Mouse (Mus musculus) kidney, adult 2 months (tissue): ENCODE measurements around the gene Gm49425. TPM values are rescaled to one million over a fixed set of nuclear protein-coding genes. Genes with fewer than 3 reads are reported as not detected.

Source experiments
- DNase-seq: peaks from one replicate; pipeline ENCODE4 v3.0.0; 2021
- H3K27ac ChIP-seq: fragments of 200-500 bp; 2 replicates; pipeline ENCODE4 v1.5.1; 2012; ENCODE audit warnings: low read depth, low read length, control low read depth, inconsistent platforms; ENCODE audit not compliant: insufficient read depth
- H3K27me3 ChIP-seq: fragments of 200-500 bp; replicated peaks from 2 replicates; pipeline ENCODE4 v1.6.1; 2012; ENCODE audit warnings: mild to moderate bottlenecking, moderate library complexity, low read length, inconsistent platforms; ENCODE audit not compliant: control insufficient read depth, insufficient read depth
- H3K36me3 ChIP-seq: fragments of 200-500 bp; 2 replicates; pipeline ENCODE4 v1.6.1; 2012; ENCODE audit warnings: mild to moderate bottlenecking, moderate library complexity, low read length, inconsistent platforms; ENCODE audit not compliant: control insufficient read depth, insufficient read depth
- H3K4me1 ChIP-seq: fragments of 200-500 bp; 2 replicates; pipeline ENCODE4 v1.6.1; 2011; ENCODE audit warnings: low read length; ENCODE audit not compliant: control insufficient read depth, insufficient read depth
- H3K4me3 ChIP-seq: fragments of 200-500 bp; 2 replicates; pipeline ENCODE4 v1.5.1; 2011; ENCODE audit warnings: mild to moderate bottlenecking, low read depth, low read length, control low read depth; ENCODE audit not compliant: insufficient read depth
- CTCF ChIP-seq: fragments of 200-500 bp; conservative IDR thresholded peaks from 2 replicates; pipeline ENCODE4 v1.5.1; 2011; ENCODE audit warnings: low read depth, mild to moderate bottlenecking, control low read depth, low read length, moderate library complexity, mixed read lengths; ENCODE audit not compliant: insufficient read depth, insufficient read length
- POLR2A ChIP-seq: fragments of 200-500 bp; IDR thresholded peaks from one replicate; pipeline ENCODE4 v1.6.1; 2011; ENCODE audit warnings: low read depth, low read length, control low read depth
- WGBS: fragments of 180-500 bp; shearing (Covaris S2); methylation state at CpG from one replicate; pipeline ENCODE4 v1.1.7; 2018; 5-methylcytosine and 5-hydroxymethylcytosine counted together
- polyA plus RNA-seq: library from polyadenylated mRNA; depleted of rRNA; stranded (reverse); fragments of >200 nt; gene quantifications from 2 replicates; pipeline ENCODE4 v1.2.3, GENCODE M21; 2012

Gene Gm49425
- polyA plus RNA-seq, 1 experiment, result not detected

DNA sequence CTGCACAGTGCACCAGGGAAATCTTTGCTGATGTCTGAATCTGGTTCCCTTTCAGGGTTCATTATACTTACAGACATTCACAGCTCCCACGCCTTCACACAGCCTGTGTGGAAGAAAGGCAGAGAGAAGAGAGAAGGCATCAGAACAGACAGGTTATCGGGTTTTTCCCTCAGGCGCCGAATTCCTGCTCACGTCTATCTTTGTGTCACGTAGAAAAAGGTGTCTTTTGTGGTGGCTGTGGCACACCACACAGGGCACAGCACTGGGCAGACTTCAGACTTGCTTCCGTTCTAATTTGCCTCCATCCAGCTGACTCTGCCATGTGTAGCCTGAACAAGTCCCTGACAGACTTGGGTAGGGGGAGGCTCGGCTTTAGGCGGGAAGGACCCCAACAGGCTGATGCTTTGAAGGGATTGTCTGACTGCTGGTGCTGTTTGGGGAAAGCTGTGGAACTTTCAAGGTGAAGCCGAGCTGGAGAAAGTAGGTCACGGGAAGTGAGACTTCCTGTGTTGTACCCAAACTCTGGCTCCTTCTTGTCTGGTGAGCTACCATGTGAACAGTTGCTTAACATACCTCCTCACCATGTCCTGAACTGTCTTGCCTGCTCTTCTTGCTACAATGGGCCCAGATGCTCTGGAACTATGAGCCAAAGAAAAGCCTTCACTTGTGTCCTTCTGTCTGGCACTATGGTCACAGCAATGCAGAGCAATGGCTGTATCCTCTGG is 31.0 kb downstream of the Gm49425 start:
- 83% methylated on average over 11 of the region's 11 CpGs for WGBS
- no peak overlapping the region for H3K4me3 ChIP-seq
- no peaks in the 10 kb centered on the region for H3K27me3 ChIP-seq
- TF ChIP-seq CTCF, result no peak
- no peak for TF ChIP-seq POLR2A
- no peak overlapping the region for H3K27ac ChIP-seq
- no peaks in the 10 kb centered on the region for H3K36me3 ChIP-seq
- DNase-seq, result no peak
- no peaks in the 10 kb centered on the region for H3K4me1 ChIP-seq

DNA sequence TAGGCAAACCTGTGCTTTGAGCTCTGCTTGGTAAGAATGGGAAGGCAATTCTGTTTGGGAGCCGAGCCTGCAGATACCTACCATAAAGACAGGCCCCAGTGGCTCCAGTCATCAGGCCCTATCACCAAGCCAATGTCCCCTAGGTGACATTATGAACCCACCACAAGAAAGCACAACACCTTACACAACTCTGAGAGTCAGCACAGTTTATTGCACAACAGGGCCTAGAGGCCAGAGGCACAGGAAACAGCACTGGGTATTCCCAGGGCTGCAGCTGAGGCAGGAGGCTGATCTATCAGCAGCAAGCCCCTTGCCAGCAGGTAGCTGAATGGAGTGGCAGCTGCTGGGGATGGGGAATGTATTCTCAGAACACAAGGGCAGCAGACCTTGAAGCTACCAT is 32.1 kb downstream of the Gm49425 start:
- H3K27me3 ChIP-seq, result no peaks in the 10 kb centered on the region
- H3K4me3 ChIP-seq, result no peak overlapping the region
- 88% methylated on average over 1 of the region's 1 CpGs for WGBS
- H3K27ac ChIP-seq, result no peak overlapping the region
- no peak for DNase-seq
- TF ChIP-seq POLR2A (no peak), CTCF (no peak)
- H3K4me1 ChIP-seq, result no peaks in the 10 kb centered on the region
- H3K36me3 ChIP-seq, result no peaks in the 10 kb centered on the region

- H3K4me1 ChIP-seq, result no peaks in the 10 kb centered on the region
- H3K27ac ChIP-seq, result no peak overlapping the region
- 72% methylated on average over 1 of the region's 1 CpGs for WGBS
- H3K4me3 ChIP-seq, result no peak overlapping the region
- TF ChIP-seq CTCF (no peak), POLR2A (no peak)
- no peaks in the 10 kb centered on the region for H3K27me3 ChIP-seq
- DNase-seq, result no peak
- H3K36me3 ChIP-seq, result no peaks in the 10 kb centered on the region
These were observed 33.4 kb downstream of the Gm49425 start for GRCm38 (mm10) chr15:101483646-101484045.

GRCm38 (mm10) chr15:101482056-101482455 is 35.0 kb downstream of the Gm49425 start:
- no peaks in the 10 kb centered on the region for H3K4me1 ChIP-seq
- no peak overlapping the region for H3K27ac ChIP-seq
- no peaks in the 10 kb centered on the region for H3K36me3 ChIP-seq
- H3K27me3 ChIP-seq, result no peaks in the 10 kb centered on the region
- TF ChIP-seq POLR2A (no peak), CTCF (no peak)
- no peak for DNase-seq
- WGBS, result 67% methylated on average over 4 of the region's 4 CpGs
- no peak overlapping the region for H3K4me3 ChIP-seq

DNA sequence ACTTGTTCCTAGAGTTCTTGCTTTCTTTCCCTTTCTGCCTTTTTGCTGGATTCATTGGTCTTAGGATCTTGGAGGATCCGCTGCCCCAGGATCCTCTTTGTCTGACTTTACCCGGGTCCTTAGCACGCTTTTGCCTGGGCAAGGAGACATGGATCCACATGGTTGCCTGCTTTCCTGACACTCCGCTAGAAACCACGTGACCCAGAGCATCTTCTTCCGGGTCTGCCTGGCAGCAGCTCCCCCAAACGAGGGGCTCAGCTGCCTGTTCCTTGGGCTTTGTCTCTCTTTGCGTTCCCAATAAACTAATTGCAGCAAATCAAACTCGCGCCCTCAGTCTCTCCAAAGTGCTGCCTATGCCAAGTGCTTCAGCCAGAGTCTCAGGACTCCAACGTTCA is 37.4 kb downstream of the Gm49425 start:
- Histone ChIP-seq H3K4me3 (no peak overlapping the region), H3K27me3 (no peaks in the 10 kb centered on the region), H3K36me3 (no peaks in the 10 kb centered on the region), H3K4me1 (no peaks in the 10 kb centered on the region), H3K27ac (no peak overlapping the region)
- no peak for DNase-seq
- WGBS, result 24% methylated on average over 11 of the region's 11 CpGs
- no peak for TF ChIP-seq POLR2A

- WGBS, result 8% methylated on average over 31 of the region's 31 CpGs
- peak; percentile 21 for DNase-seq
- Histone ChIP-seq H3K4me3 (no peak overlapping the region), H3K27ac (no peak overlapping the region), H3K27me3 (no peaks in the 10 kb centered on the region), H3K36me3 (no peaks in the 10 kb centered on the region), H3K4me1 (no peaks in the 10 kb centered on the region)
- TF ChIP-seq POLR2A (no peak), CTCF (no peak; the same call in 1 of the 2 replicates)
These were observed 37.9 kb downstream of the Gm49425 start for GRCm38 (mm10) chr15:101479007-101479665.

- no peaks in the 10 kb centered on the region for H3K36me3 ChIP-seq
- no peak within 1 kb of the TSS for H3K4me3 ChIP-seq
- no peaks in the 10 kb centered on the region for H3K27me3 ChIP-seq
- 13% methylated on average over 10 of the region's 10 CpGs for WGBS
- no peak for DNase-seq
- no peak for TF ChIP-seq POLR2A
- no peak for TF ChIP-seq CTCF
- no peaks in the 10 kb centered on the region for H3K4me1 ChIP-seq
- H3K27ac ChIP-seq, result no peak within 1 kb of the TSS
These were observed 44.0 kb downstream of the Gm49425 start, which contains the start of gene Krt86 for GRCm38 (mm10) chr15:101472952-101473528. Gene Krt86 (plus strand): TSS chr15:101473478.
